Mouse (Mus musculus): Measurements from ENCODE around the gene Gm10563.
"Not testable (repeated sequence)": the region's sequence is repeated elsewhere in the genome, so short reads cannot be mapped to it uniquely, and the experiment has no call there.

GRCm38 (mm10) chr4:155683670-155684277 lies 38.6 kb upstream of the Gm10563 start:
- not testable (repeated sequence) for TF ChIP-seq CTCF (IDR thresholded peaks at IDR 0.05; ENCODE audit: low read depth, low read length); POLR2A (IDR thresholded peaks at IDR 0.05; ENCODE audit: insufficient read depth, low read length)
